Mouse (Mus musculus) limb, embryonic 11.5 days (tissue): ENCODE measurements around the gene Srp54a. TPM values are rescaled to one million over a fixed set of nuclear protein-coding genes. Genes with fewer than 3 reads are reported as not detected.
"Not testable (repeated sequence)": the region's sequence is repeated elsewhere in the genome, so short reads cannot be mapped to it uniquely, and the experiment has no call there.

Experiments
- ATAC-seq: fragments of 200-750 bp; cut with Nextera tagmentation; 2 replicates; pipeline ENCODE4 v1.8.0; 2017; ENCODE audit warnings: low read depth; ENCODE audit not compliant: insufficient number of reproducible peaks, low FRiP score, low TSS enrichment
- DNase-seq: peaks from one replicate; pipeline ENCODE4 v3.0.0-alpha.2; 2015; ENCODE audit warnings: low spot score
- H3K27ac ChIP-seq: fragments of 300-500 bp; sonication (generic); replicated peaks from 2 replicates; pipeline ENCODE4 v1.5.1; 2014; ENCODE audit warnings: low read depth, mild to moderate bottlenecking, low read length
- H3K27me3 ChIP-seq: fragments of 300-500 bp; sonication (generic); 2 replicates; pipeline ENCODE4 v1.6.1; 2014; ENCODE audit warnings: mild to moderate bottlenecking, low read length, mixed read lengths; ENCODE audit not compliant: control insufficient read depth, insufficient read depth
- H3K36me3 ChIP-seq: fragments of 300-500 bp; sonication (generic); 2 replicates; pipeline ENCODE4 v1.6.1; 2014; ENCODE audit warnings: mild to moderate bottlenecking, low read length, moderate library complexity, mixed read lengths; ENCODE audit not compliant: control insufficient read depth, insufficient read depth
- H3K4me1 ChIP-seq: fragments of 300-500 bp; sonication (generic); 2 replicates; pipeline ENCODE4 v1.6.1; 2014; ENCODE audit warnings: low read length, mixed read lengths; ENCODE audit not compliant: control insufficient read depth, insufficient read depth
- H3K4me2 ChIP-seq: fragments of 300-500 bp; sonication (generic); 2 replicates; pipeline ENCODE4 v1.6.1; 2014; ENCODE audit warnings: low read depth, mild to moderate bottlenecking, moderate library complexity; ENCODE audit not compliant: severe bottlenecking
- H3K4me3 ChIP-seq: fragments of 300-500 bp; sonication (generic); 2 replicates; pipeline ENCODE4 v1.5.1; 2014; ENCODE audit warnings: low read depth, low read length
- H3K9ac ChIP-seq: fragments of 300-500 bp; sonication (generic); 2 replicates; pipeline ENCODE4 v1.6.1; 2014; ENCODE audit warnings: mild to moderate bottlenecking, low read length
- H3K9me3 ChIP-seq: fragments of 300-500 bp; sonication (generic); 2 replicates; pipeline ENCODE4 v1.6.1; 2016; ENCODE audit warnings: low read length; ENCODE audit not compliant: control insufficient read depth
- WGBS: fragments of 180-500 bp; shearing (Covaris S2); extraction: QIAGEN DNeasy Blood & Tissue Kit; methylation state at CpG from one replicate; pipeline ENCODE4 v1.1.7; 2014; 5-methylcytosine and 5-hydroxymethylcytosine counted together
- polyA plus RNA-seq: library from polyadenylated mRNA; unstranded; fragments of >200 nt; fragmentation: Nextera tagmentation; extraction: Ambion mirVana; gene quantifications from 2 replicates; pipeline ENCODE4 v1.2.1, GENCODE M21; 2014

The Srp54a gene
- polyA plus RNA-seq, 1 experiment from 2014 or later: 174 TPM

DNA sequence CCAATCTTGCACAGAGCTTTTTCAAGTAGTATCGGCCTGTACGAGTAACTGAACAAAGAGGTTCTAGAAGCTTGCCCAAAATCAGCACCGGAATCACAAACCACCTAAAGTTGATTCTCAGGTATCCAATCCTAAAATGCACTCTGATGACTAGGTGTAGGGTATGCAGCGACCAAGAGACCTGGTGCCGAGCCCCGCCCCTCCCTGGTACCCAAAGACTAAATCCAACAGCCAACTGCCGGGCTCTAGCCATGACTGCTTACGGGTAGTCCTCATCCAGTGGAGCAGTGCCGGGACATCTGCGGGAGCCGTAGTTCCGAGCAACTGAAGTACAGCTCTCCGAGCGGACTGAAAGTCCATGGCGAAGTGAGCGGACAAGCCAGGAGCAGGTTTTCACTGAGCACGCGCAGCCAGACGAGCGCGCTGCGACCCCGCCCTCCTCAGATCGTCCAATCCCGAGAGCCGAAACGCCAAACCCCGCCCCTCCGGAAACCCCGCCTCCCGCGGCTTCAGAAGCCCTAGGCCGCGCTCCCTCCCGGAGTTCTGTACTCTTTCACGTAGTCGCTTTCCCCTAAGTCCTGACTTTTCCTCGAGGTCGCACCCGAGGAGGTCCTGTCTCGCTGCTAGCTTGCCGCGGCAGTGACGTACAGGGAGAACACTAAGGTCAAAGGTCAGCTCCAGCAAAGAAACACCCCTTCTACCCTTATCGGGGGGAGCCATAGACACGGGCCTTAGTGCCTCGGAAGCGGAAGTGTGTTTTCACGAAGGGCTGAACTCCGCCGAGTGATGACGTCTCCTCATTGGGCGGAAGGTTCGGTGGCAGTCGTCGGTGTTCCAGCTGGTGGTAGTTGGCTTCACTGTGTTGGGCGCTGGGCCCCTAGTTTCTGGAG, 74.7 kb downstream of the Srp54a start, which contains the start of gene Srp54b:
TSS of gene Srp54b (plus strand) at position 546 of the 890 bp plus-strand sequence.
- H3K9ac ChIP-seq, H3K27me3 ChIP-seq, H3K9me3 ChIP-seq, H3K4me1 ChIP-seq, DNase-seq, H3K27ac ChIP-seq, H3K4me3 ChIP-seq, H3K4me2 ChIP-seq, H3K36me3 ChIP-seq: not testable (repeated sequence)
- ATAC-seq: peak; percentile 96
- no CpG with 5 or more reads among the region's 57 CpGs for WGBS

DNA sequence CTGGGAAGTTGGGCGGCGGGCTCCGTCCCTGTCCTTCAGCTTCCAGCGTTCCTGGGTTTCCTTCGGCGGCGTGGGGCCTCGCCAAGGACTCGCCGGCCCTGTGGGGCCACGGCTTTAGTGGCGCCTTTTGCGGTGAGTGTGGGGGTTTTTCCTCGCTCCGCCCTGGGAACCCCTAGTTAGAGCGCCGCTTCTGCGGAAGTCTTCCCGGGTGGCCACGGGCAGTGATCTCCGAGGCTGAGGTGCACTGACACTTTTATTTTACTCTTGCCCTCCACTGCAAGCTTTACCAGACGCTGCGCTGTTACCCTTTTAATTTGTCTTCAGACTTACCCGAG, 75.4 kb downstream of the Srp54a start:
- ATAC-seq: not testable (repeated sequence)
- WGBS: under 1% methylated on average over 9 of the region's 24 CpGs

More for the DNA sequence above, 75.4 kb downstream of the Srp54a start:
- H3K4me3 ChIP-seq, H3K27ac ChIP-seq, H3K27me3 ChIP-seq, H3K9me3 ChIP-seq, H3K9ac ChIP-seq, H3K4me2 ChIP-seq, H3K4me1 ChIP-seq, DNase-seq, H3K36me3 ChIP-seq: not testable (repeated sequence)

Other genes starting within 250 kb of the Srp54a start
- 158 and 160 TPM in 2 replicates for gene Cfl2, start 217.4 kb upstream of the Srp54a start, polyA plus RNA-seq
- gene Gm20403, start 93.7 kb upstream of the Srp54a start, polyA plus RNA-seq: not detected in 2 replicates
- 25.3 and 32.4 TPM in 2 replicates for gene Baz1a, start 65.9 kb upstream of the Srp54a start, polyA plus RNA-seq
- gene 2700097O09Rik, start 152 bp upstream of the Srp54a start, polyA plus RNA-seq: 40.8 and 41.6 TPM in 2 replicates
- 11.3 and 13.0 TPM in 2 replicates for gene Fam177a, start 44.2 kb downstream of the Srp54a start, polyA plus RNA-seq
- gene Srp54b, start 74.8 kb downstream of the Srp54a start, polyA plus RNA-seq: 50.8 and 51.2 TPM in 2 replicates
- 4.8 and 5.5 TPM in 2 replicates for gene 1700047I17Rik2, start 119.3 kb downstream of the Srp54a start, polyA plus RNA-seq
- 64.9 and 72.0 TPM in 2 replicates for gene Srp54c, start 149.9 kb downstream of the Srp54a start, polyA plus RNA-seq
- 17.1 and 20.4 TPM in 2 replicates for gene 1110008L16Rik, start 219.3 kb downstream of the Srp54a start, polyA plus RNA-seq
- 28.2 and 30.0 TPM in 2 replicates for gene Ppp2r3c, start 222.7 kb downstream of the Srp54a start, polyA plus RNA-seq